Mouse (Mus musculus): ENCODE results near the gene Akr1b7.

GRCm38 (mm10) chr6:34388420-34389156, 23.5 kb upstream of the Akr1b7 start:
- TF ChIP-seq CTCF (IDR thresholded peaks at IDR 0.05; ENCODE audit: low read depth) (no peak), EP300 (IDR thresholded peaks at IDR 0.05; ENCODE audit: low read depth) (no peak)
